Mouse (Mus musculus): Measurements from ENCODE around the gene Vegfb.

Vegfb gene

DNA sequence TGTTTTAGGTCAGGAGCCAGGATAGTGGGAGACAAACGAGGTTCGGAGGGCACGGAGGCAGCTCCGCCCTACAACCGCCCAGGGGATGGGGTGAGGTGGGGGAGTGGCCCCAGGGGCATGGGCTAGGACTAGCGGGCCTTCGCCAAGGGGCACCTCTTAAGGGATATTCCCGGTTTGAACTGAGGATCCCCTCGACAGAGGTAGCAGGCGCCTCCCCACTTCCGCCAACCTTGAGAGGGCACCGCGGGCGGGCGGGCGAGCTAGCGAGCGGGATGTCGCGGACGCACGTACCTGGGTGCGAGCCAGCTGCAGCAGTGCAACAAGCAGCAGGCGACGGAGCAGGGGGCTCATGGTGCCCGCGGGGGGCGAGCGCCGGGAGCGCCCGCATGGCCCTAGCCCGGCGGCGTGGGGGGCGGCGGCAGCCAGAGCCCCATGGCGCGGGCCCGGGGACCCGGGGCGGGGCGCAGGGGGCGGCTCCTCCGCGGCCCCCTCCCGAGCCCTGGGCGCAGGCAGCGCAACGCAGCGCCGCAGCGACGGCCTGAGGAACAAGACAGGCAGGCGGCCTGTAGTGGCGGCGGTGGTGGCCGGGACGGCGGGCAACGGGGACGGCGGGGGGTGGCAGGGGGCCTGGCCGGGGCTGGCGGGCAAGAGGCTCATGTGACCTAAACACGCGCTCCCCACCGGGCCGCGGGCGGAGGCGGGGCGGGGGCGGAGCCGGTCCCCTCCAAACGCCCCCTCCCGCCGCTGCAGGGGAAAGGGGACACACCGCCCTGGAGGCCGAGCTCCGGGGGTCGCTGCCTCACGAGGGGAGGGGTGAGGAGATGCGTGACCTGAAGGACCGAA is at the start of gene Vegfb:
TSS of gene Vegfb (minus strand) at position 591 of the 843 bp plus-strand sequence.
- DNase-seq (ENCODE audit: low spot score) = peak; percentile 58

DNA sequence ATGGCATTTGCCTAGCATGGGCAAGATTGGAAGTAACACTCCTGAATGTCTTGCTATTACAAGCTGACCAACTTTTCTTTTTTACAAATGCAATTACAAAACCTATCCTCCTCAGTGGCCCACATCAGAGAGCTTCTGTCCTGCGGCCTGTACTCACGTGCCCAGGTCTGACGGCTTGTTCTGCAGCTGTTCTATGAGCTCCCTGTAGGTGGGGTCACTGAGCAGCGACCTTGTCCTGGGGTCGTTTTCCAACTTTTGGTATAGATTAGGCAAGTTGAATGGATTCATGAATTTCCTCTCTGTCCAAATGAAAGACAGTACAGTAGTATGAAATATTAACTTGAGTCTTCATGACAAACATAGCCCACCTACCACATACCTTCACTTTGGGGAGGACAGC is 46.6 kb upstream of the Vegfb start:
- no peak for DNase-seq (ENCODE audit: low spot score)

DNA sequence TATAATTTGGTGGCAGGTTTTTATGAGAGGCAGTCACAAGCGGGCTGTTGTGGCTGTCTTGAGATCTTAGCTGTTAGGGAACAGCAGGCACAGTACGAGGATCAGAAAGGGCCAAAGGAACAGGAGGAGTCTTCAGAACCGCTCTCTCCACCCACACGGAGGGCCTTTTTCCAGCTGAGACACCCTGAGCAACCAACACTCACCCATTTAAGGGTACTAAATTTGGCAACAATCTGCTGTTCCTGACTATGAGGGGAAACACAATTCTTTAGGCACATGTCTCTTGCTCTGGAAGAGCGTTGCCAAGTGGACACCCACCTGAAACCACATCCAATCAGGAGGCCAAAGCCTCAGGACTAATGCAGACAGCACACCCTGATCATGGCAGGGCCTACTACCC is 42.1 kb upstream of the Vegfb start:
- no peak for DNase-seq (ENCODE audit: low spot score)

DNA sequence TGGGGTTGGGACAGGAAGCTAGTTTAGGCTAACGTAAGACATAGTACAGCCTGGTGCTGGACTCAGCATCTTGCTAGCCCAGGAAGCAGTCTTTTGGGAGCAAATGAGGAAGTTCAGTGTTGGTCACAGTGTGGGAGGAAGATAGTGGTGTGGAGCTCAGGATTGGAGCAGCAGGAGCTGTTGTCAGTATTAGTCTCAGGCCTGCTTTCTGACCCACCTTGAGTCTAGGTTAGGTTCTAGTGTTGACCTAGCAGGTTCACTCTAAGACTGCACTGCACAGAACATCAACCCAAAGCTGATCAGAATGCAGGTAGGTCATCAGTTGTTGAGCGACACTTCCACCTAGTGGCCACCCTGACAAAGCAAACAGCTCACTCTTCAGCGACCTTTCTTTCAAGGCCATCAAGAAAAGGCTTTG is 32.8 kb upstream of the Vegfb start:
- no peak for DNase-seq (ENCODE audit: low spot score)

DNA sequence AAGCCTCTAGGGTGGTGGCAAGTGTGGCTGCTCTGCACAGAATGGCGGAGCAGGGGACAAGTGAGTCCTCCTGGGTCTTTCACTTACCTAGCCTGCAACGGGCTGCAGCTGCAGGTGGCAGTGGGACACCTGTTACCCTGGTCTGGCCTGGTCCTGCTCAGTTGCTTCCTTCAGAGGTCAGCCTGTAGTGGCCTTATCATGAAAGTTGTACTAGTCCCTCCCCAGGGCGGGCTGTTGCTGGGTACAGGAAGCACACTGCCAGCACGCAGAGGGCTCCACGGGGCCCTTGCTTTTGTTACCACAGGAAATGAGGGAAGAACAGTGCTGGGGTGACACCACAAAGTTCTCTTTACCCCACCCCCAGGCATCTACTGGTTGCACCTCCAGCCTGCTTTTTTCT is 31.7 kb upstream of the Vegfb start, which contains the start of gene Fermt3:
TSS of gene Fermt3 (minus strand) at position 279 of the 400 bp plus-strand sequence.
- no peak for DNase-seq (ENCODE audit: low spot score)

- no peak for DNase-seq (ENCODE audit: low spot score)
Measured at GRCm38 (mm10) chr19:7018546-7018945, 31.1 kb upstream of the Vegfb start.

DNA sequence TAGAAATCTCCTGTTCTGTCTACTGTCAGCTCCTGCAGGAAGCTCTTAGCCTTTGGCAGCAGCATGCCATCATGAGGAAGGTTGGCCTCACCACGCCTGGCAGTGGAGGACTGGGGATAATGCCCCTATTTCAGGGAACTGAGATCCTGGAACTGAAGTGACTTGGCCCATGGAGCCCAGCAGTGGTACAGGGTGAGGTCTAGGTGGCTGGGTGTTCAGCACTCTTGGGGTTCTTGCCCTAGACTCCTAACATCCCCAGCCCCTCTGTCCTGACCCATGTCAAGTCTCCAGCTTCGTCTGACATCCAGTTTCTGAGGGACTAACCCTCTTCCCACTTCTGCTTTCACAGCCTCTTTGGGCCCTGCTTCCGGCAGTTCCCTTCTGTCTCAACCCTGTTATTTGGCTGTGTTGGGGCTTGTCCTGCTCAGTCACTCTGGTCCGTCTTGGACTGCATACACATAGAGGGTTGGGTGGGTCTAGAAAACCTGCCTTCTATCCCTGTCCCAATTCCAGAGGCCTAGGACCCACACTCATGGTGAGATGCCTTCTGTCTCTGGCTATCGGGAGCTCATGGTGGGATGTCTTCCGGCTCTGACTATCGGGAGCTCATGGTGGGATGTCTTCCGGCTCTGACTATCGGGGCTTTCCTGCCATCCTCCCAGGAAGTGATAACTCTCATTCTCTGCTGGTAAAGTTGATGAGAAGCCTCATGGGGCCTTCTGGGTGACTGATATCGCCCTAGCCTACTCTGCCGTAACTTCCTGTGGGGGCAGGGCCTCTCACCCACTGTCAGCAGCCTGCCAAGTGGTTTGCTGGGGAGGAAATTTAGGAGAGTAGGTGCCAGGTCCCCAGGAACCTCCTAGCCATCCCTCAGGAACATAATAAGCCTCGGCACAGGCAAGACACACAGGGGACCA is 30.3 kb upstream of the Vegfb start:
- DNase-seq (ENCODE audit: low spot score) = no peak

DNA sequence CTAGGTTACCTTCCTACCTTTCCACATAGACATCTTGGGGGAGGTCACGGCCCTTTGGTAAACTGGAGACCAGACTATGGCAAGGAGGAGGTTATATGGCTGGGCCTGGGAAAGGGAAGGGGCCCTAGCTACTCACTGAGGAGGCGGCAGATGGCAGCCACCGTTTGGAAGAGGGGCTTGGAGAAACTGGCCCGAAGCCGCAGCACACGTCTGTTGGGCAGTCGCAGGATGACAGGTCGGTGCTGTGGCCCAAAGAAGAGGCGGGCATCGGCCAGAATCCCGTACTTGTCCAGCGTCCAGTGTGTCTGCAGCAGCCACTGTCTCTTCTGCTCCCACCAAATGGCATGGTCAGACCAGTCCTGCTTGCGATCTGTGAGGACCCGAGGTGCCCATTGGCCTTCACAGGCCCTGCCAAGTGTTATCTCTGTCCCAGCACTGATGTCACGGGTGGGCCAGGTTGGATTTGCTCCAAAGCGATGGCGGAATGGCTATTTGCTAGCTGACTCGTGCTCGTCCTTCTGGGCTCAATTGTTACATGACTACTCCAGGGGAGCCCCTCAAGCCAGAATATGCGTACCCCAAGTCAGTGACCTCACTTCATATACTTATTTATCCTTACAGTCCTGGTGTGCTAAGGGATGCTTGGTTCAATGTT is 27.2 kb upstream of the Vegfb start:
- DNase-seq (ENCODE audit: low spot score) = no peak

GRCm38 (mm10) chr19:7013984-7014383 is 26.5 kb upstream of the Vegfb start:
- no peak for DNase-seq (ENCODE audit: low spot score)

- DNase-seq (ENCODE audit: low spot score) = no peak
Measured at GRCm38 (mm10) chr19:7012426-7012825, 25.0 kb upstream of the Vegfb start.

DNA sequence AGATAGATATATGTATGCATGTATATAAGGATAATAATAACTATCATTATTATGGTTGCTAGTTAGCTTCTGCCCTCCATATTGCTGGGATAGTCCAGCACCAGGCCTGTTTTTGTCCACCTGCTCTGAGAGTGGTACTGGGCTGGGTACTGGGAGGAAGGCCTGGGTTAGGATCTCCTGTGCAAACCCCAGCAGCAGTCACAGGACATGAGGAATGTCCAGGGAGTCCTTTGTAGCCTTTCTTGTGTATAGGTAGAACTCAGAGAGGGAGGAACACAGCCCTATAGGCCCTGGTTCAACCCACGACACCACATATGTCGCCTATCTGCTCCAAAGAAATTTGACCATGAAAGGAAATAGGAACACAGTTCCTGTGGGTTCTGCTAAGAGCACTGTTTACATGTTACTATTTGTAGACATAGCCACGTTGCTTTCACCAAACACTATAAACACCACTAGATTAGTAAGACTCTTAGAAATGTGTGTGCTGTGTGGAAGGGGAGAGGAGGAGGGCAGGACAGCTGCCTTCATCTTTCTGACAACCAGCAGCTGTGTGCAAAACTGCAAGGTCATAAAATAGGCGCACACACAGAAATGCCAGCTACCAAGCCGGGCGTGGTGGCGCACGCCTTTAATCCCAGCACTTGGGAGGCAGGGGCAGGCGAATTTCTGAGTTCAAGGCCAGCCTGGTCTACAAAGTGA is 19.6 kb upstream of the Vegfb start:
- DNase-seq (ENCODE audit: low spot score) = no peak

GRCm38 (mm10) chr19:6999360-7000063 is 12.1 kb upstream of the Vegfb start:
- no peak for DNase-seq (ENCODE audit: low spot score)

DNA sequence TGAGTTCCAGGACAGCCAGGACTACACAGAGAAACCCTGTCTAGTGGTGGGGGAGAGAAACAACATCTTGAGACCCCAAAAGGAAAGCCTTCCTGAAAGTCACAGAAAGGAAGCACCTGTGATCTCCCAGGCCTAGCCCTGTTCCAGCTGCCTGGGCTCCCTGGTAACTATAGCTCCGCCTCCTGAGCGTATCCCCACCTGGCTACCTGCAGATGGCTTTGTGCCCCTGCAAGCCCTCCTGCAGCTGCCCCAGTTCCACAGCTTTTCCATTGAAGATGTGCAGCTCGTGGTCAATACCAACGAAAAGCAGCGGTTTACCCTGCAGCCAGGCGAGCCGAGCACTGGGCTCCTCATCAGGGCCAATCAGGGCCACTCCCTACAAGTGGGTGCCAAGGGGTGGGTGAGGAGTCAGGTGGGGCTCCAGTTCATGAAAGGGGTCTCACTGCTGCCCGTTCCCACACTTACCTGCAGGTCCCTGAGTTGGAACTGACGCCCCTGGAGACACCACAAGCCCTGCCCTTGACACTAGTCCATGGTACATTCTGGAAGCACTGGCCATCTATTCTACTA is 10.4 kb upstream of the Vegfb start:
- DNase-seq (ENCODE audit: low spot score) = no peak

GRCm38 (mm10) chr19:6996006-6996405 is 8.6 kb upstream of the Vegfb start, which contains the start of the genes Nudt22 and Trpt1:
Gene Nudt22 (minus strand): TSS chr19:6996117.
Gene Trpt1 (plus strand): TSS chr19:6996131.
- peak; percentile 85 for DNase-seq (ENCODE audit: low spot score)

DNA sequence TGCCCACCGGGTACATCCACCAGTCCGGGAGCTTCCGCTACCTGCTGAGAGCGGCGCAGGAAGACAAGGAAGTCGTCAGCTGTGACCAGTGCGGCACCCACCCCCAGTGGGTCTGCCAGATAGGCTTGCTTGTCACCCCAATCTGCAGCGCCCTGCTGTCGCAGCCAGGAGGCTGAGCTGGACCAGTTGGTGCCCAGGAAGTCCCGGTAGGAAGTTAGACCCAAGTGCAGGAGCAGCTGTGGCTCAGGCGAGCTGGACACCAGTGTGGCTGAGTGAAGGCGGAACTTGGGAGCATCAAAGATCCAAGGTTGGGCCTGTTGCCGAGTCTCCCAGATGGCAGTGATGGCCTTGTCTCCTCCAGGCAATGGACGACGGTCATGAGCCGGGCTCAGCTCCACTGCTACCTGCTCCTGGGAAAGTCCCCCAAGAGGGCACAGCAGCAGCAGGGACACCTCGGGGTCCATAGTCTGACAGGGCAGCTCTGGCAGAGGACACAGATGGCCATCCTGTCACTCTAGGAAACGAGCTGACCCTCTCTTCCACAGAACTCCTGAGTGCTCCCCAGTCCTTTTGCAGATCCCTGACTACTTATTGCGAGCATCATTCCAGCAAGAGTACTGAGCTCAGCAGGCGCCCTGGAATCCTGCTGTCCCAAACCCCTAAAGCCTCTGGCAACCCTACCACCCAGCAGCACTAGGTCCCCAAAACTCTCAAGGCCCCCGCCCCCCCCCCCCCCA is 8.0 kb upstream of the Vegfb start:
- DNase-seq (ENCODE audit: low spot score) = no peak

DNA sequence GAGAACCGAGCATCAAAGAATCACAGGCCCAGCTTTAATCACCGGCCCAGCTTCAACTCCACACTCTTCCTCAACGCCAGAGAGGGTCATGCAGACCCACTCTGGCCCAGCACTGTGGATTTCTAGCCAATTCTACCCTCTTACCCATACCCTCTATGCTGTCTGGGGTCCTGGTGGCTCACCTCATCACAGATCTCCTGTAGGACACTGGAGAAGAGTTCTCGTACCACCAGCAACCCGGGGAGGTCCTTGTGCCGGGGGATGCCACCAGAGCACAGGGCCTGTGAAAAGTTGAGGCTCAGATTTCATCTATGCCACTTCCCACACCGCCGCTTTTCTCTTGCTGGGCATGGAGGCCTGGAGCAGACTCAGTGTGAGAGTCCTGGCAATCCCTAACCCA is 7.0 kb upstream of the Vegfb start:
- DNase-seq (ENCODE audit: low spot score) = no peak

GRCm38 (mm10) chr19:6994002-6994401 is 6.6 kb upstream of the Vegfb start:
- no peak for DNase-seq (ENCODE audit: low spot score)

GRCm38 (mm10) chr19:6993011-6993770 is 5.7 kb upstream of the Vegfb start:
- DNase-seq (ENCODE audit: low spot score) = no peak
